Mouse (Mus musculus) kidney, postnatal 0 days (tissue): ENCODE data around the gene Cnih2. TPM values are rescaled to one million over a fixed set of nuclear protein-coding genes. Genes with fewer than 3 reads are reported as not detected.

Experiments used
- ATAC-seq: fragments of 200-750 bp; cut with Nextera tagmentation; replicated peaks from 2 replicates; pipeline ENCODE4 v1.8.0; 2017; ENCODE audit warnings: low read depth, moderate number of reproducible peaks, moderate TSS enrichment, moderate library complexity; ENCODE audit not compliant: low FRiP score
- DNase-seq: peaks from one replicate; pipeline ENCODE4 v3.0.0-alpha.2; 2016; ENCODE audit warnings: low spot score
- H3K27ac ChIP-seq: fragments of 300-500 bp; sonication (generic); 2 replicates; pipeline ENCODE4 v1.5.1; 2014; ENCODE audit warnings: mild to moderate bottlenecking
- H3K27me3 ChIP-seq: fragments of 300-500 bp; sonication (generic); 2 replicates; pipeline ENCODE4 v1.6.1; 2014; ENCODE audit warnings: low read length, mixed read lengths; ENCODE audit not compliant: insufficient read depth
- H3K36me3 ChIP-seq: fragments of 300-500 bp; sonication (generic); 2 replicates; pipeline ENCODE4 v1.6.1; 2014; ENCODE audit warnings: low read length, mixed read lengths; ENCODE audit not compliant: insufficient read depth
- H3K4me1 ChIP-seq: fragments of 300-500 bp; sonication (generic); replicated peaks from 2 replicates; pipeline ENCODE4 v1.6.1; 2014; ENCODE audit warnings: antibody characterized with exemption, low read length, mixed read lengths; ENCODE audit not compliant: insufficient read depth
- H3K4me2 ChIP-seq: fragments of 300-500 bp; sonication (generic); 2 replicates; pipeline ENCODE4 v1.6.1; 2014; ENCODE audit warnings: mild to moderate bottlenecking, low read length, moderate library complexity, mixed read lengths
- H3K4me3 ChIP-seq: fragments of 300-500 bp; sonication (generic); replicated peaks from 2 replicates; pipeline ENCODE4 v1.5.1; 2014; ENCODE audit warnings: low read depth, low read length
- H3K9ac ChIP-seq: fragments of 300-500 bp; sonication (generic); 2 replicates; pipeline ENCODE4 v1.6.1; 2014; ENCODE audit warnings: low read depth, low read length
- H3K9me3 ChIP-seq: fragments of 300-500 bp; sonication (generic); replicated peaks from 2 replicates; pipeline ENCODE4 v1.6.1; 2016; ENCODE audit warnings: low read length, inconsistent platforms, mixed read lengths
- CTCF ChIP-seq: IDR thresholded peaks from 2 replicates; pipeline ENCODE4 v1.5.1; 2016; ENCODE audit warnings: antibody characterized with exemption, low read depth, mild to moderate bottlenecking, moderate library complexity
- WGBS: fragments of 180-500 bp; shearing (Covaris S2); extraction: QIAGEN DNeasy Blood & Tissue Kit; methylation state at CpG from one replicate; pipeline ENCODE4 v1.1.7; 2014; 5-methylcytosine and 5-hydroxymethylcytosine counted together
- polyA plus RNA-seq: library from polyadenylated mRNA; unstranded; fragments of >200 nt; fragmentation: Nextera tagmentation; extraction: Ambion mirVana; gene quantifications from 2 replicates; pipeline ENCODE4 v1.2.1, GENCODE M21; 2015

Cnih2 gene
- polyA plus RNA-seq, 1 experiment from 2014 or later: 4.2 TPM

DNA sequence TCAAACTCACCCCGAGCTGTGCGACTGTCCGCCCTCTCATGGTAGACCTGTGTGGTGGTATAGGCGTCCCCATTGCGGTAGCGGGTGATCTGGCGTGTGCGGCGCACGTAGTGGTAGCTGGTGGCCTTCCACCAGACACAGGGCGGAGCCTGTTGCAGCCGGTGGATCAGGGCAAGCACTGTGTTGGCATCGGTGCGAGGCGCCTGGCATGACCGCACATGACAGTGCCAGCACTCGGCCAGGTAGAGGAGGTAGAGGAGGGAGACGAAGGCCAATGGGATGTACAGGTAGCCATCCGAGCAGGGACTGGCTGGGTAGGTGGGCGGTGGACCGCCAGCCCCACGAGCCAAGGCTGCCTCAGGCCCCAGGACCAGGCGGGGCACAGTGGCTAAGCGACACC, 15.7 kb downstream of the Cnih2 start:
- Histone ChIP-seq H3K4me1 (peaks cover 4% of the 10 kb centered on the region; the same call in 1 of the 2 replicates), H3K4me2 (no peak overlapping the region), H3K9me3 (no peaks in the 10 kb centered on the region), H3K36me3 (no peaks in the 10 kb centered on the region), H3K4me3 (no peak overlapping the region), H3K9ac (no peak overlapping the region), H3K27me3 (peaks cover 31% of the 10 kb centered on the region; the same call in 1 of the 2 replicates), H3K27ac (no peak overlapping the region)
- no peak for TF ChIP-seq CTCF
- WGBS: 66% methylated on average over 24 of the region's 24 CpGs
- ATAC-seq (0 out of 2 replicates have a peak, but pooled peaks have one; percentile 8), DNase-seq (no peak)

DNA sequence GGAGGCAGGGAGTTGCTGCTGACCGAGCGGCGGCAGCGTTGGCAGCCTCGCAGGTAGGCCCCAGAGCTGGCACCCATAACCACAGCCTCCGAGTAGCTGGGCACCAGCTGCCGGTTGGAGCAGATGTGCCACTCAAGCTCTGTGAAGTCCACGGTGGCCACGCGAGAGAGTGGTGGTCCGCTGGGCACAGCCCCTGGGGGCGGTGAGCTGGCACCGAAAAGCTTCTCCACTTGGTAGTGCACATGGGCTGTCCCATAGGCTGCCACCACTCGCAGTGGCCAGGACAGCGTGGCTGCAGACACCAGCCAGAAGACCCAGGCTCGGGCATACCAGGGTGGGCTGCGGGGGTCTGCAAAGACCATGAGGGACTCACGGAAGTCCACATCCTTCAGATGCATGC, 16.3 kb downstream of the Cnih2 start:
- Histone ChIP-seq H3K4me3 (no peak overlapping the region), H3K36me3 (no peaks in the 10 kb centered on the region), H3K27me3 (peaks cover 31% of the 10 kb centered on the region; the same call in 1 of the 2 replicates), H3K4me2 (no peak overlapping the region), H3K9ac (no peak overlapping the region), H3K9me3 (no peaks in the 10 kb centered on the region), H3K4me1 (peaks cover 4% of the 10 kb centered on the region; the same call in 1 of the 2 replicates), H3K27ac (no peak overlapping the region)
- WGBS: 68% methylated on average over 18 of the region's 18 CpGs
- DNase-seq (no peak), ATAC-seq (no peak)
- no peak for TF ChIP-seq CTCF

DNA sequence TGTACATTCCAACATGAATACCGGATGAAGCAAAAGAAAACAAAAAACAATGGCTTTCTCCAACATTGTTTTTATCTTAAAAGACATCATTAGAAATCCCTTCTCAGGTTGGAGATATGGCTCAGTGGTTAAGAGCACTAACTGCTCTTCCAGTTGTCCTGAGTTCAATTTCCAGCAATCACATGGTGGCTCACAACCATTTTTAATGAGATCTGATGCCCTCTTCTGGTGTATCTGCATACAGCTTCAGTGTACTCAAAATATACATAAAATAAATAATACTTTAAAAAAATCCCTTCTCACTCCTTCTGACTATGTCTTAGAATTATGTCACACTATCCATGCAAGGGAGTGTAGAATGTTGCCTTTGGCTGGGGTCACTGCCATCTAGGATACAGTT, 19.0 kb downstream of the Cnih2 start:
- TF ChIP-seq CTCF: peak; percentile 31
- WGBS: 82% methylated on average over 1 of the region's 1 CpGs

DNA sequence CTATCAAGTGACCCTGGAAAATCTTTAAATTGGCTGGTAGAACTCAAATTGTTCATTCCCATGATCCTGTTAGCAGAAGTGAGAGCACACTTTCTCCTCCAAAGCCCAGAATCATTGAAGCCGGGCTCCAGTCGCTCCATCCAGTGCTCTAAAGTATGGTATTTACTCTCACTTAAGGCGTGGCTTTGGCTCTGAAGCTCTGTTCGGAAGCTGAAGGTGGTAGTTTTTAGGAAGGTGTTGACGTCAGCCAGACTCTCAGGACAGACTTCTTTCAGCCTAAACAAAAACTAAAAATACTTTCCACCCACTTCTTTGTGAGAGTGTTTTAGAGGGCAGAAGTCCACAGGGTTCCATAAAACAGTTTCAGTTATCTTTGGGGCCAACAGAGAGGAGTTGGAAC, 24.8 kb downstream of the Cnih2 start:
- WGBS: 34% methylated on average over 5 of the region's 5 CpGs
- H3K9ac ChIP-seq: no peak overlapping the region
- TF ChIP-seq CTCF: no peak
- no peaks in the 10 kb centered on the region for H3K27me3 ChIP-seq
- DNase-seq (no peak), ATAC-seq (no peak)
- H3K36me3 ChIP-seq: no peaks in the 10 kb centered on the region
- H3K4me1 ChIP-seq: peaks cover 7% of the 10 kb centered on the region
- no peak overlapping the region for H3K27ac ChIP-seq
- H3K9me3 ChIP-seq: no peaks in the 10 kb centered on the region
- H3K4me2 ChIP-seq: no peak overlapping the region
- no peak overlapping the region for H3K4me3 ChIP-seq

More for the DNA sequence above, 19.0 kb downstream of the Cnih2 start:
- Histone ChIP-seq H3K27me3 (peaks cover 16% of the 10 kb centered on the region; the same call in 1 of the 2 replicates), H3K9me3 (no peaks in the 10 kb centered on the region), H3K4me3 (no peak overlapping the region), H3K27ac (no peak overlapping the region), H3K36me3 (no peaks in the 10 kb centered on the region), H3K4me2 (no peak overlapping the region), H3K4me1 (no peaks in the 10 kb centered on the region), H3K9ac (no peak overlapping the region)
- DNase-seq (no peak), ATAC-seq (no peak)

DNA sequence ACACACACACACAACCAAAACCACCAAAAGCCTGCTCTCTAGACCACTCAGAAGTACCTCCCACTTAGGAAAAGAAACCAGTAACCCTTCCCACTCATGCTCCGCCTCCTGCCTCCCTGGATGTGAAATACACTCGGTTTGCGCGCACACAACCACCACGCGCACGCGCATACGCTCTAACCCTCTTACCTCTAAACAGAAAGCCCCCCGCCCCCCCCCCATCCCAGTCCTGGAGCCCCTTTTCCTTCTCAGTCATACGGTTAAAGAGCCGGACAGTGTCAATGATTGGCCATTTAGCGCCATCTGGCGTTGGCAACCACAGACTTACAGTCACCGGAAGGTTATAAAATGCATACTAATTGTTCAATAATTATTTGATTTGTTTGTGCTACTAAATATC, 25.3 kb downstream of the Cnih2 start:
- Histone ChIP-seq H3K36me3 (no peaks in the 10 kb centered on the region), H3K4me3 (peak overlapping the region; percentile 49; the same call in 1 of the 2 replicates), H3K4me2 (peak overlapping the region; percentile 86), H3K4me1 (peaks cover 12% of the 10 kb centered on the region), H3K9me3 (no peaks in the 10 kb centered on the region), H3K9ac (no peak overlapping the region), H3K27ac (no peak overlapping the region), H3K27me3 (no peaks in the 10 kb centered on the region)
- DNase-seq: peak; percentile 85
- 1% methylated on average over 15 of the region's 15 CpGs for WGBS
- peak; percentile 30; the same call in 1 of the 2 replicates for ATAC-seq
- peak; percentile 72 for TF ChIP-seq CTCF

DNA sequence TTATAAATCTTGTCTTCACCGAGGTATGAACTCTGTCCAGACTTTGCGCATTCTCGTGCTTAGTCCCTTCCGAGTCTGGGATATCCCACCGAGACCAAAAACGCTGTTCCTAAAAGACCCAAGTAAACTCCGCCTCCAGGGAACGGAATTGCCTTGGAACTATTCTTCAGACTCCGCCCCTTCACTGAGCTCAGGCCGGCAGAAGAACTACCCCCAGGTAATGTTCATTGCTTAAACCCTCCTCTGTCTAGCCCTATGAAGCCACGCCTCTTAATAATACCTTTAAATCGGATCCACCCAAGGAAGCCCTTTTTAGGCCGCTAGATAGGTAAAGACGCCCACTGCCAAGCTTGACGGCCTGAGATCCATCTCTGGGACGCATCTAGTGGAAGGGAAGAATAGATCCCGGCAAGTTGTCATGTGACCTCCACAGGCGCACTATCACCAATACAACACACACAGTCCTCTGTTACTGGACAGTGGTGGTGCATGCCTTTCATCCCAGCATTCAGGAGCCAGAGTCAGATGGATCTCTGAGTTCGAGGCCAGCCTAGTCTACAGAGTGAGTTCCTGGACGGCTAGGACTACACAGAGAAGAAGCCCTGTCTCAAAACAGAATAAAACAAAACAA, 25.8 kb downstream of the Cnih2 start:
- H3K9ac ChIP-seq: 0 out of 2 replicates have a peak overlapping the region, but pooled peaks have one; percentile 32
- H3K4me1 ChIP-seq: peaks cover 17% of the 10 kb centered on the region
- no peak for TF ChIP-seq CTCF
- H3K36me3 ChIP-seq: no peaks in the 10 kb centered on the region
- H3K4me3 ChIP-seq: peak overlapping the region; percentile 49
- peak; percentile 5; the same call in 1 of the 2 replicates for ATAC-seq
- H3K9me3 ChIP-seq: no peaks in the 10 kb centered on the region
- peak overlapping the region; percentile 86 for H3K4me2 ChIP-seq
- peak; percentile 80 for DNase-seq
- 2% methylated on average over 20 of the region's 20 CpGs for WGBS
- peak overlapping the region; percentile 76; the same call in 1 of the 2 replicates for H3K27ac ChIP-seq
- no peaks in the 10 kb centered on the region for H3K27me3 ChIP-seq
